Mouse (Mus musculus) stomach, postnatal 0 days (tissue): ENCODE measurements around the gene Prss35.

Experiments
- CTCF ChIP-seq: IDR thresholded peaks from 2 replicates; pipeline ENCODE4 v1.5.1; 2016; ENCODE audit warnings: antibody characterized with exemption, low read depth, mild to moderate bottlenecking, moderate library complexity
- EP300 ChIP-seq: optimal IDR thresholded peaks from 2 replicates; pipeline ENCODE3; 2016; ENCODE audit warnings: antibody characterized with exemption

- TF ChIP-seq EP300 (no peak), CTCF (no peak)
Observed at GRCm38 (mm10) chr9:86734795-86735194, 8.7 kb upstream of the Prss35 start.
